In the genomic region with DNA sequence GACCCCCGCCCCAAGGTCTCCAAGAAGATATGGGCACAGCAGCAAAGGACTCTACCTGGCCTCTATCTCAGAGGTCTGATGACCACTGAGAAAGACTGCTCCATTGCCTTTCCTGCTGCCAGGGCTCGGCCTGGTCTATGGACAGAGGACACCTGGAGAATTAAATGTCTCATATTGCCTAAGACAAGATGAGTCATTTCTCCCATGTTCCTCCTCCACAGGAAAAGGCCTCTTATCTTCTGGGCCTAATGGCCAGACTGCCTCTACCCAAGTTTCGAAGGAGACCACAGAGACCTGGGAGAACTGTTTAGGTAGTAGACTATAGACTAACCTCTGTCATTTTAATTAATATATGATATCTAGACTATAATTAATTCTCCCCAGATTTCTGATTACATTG, we compare ENCODE assay signal across 29 mouse cellular contexts. TPM values are rescaled to one million over a fixed set of nuclear protein-coding genes. Genes with fewer than 3 reads are reported as not detected.
DNase-seq lines count a peak whose midpoint lies in the region; ATAC-seq and TF ChIP-seq lines count a peak whose summit lies in the region.
"Had no signal": no experiment of that assay in that cellular context is flagged by ENCODE, and none has a peak within 500 bp of the region (broad histone marks: within the 10 kb centered on the region; RNA-seq: fewer than 3 reads in every experiment).

No protein-coding gene starts in this region.

- H3K4me2 ChIP-seq in CH12.LX (ENCODE audit: insufficient read depth, low read depth, poor library complexity, severe bottlenecking) = no peak overlapping the region
- H3K4me2 ChIP-seq: embryonic facial prominence, embryonic 13.5 days; embryonic facial prominence, embryonic 15.5 days; forebrain, embryonic 12.5 days had no signal

- H3K4me3 ChIP-seq in CH12.LX (replicated peaks in 1 of 3; ENCODE audit: low read depth in 2 of 3, low read length in 2 of 3, poor library complexity in 1 of 3) = no peak overlapping the region
- no peak overlapping the region for H3K4me3 ChIP-seq in midbrain, embryonic 10.5 days
- H3K4me3 ChIP-seq: embryonic facial prominence, embryonic 13.5 days; embryonic facial prominence, embryonic 15.5 days; erythroblast, embryonic 14.5 days; forebrain, embryonic 10.5 days; forebrain, embryonic 12.5 days had no signal

- TF ChIP-seq CTCF in CH12.LX (conservative IDR thresholded peaks at IDR 0.05 in 1 of 2, IDR thresholded peaks at IDR 0.05 in 1 of 2; ENCODE audit: low read depth in 2 of 2, low read length in 2 of 2) = no peak

- dilution Hi-C loops in CH12.LX (cut with MboI; ENCODE audit: extremely low pct_ligation_motif_present, extremely low pct_unique_long_range_greater_than_20kb, low sequenced_read_pairs) = no loop called here

- H3K27me3 ChIP-seq in CH12.LX (replicated peaks) = no peaks in the 10 kb centered on the region
- no peaks in the 10 kb centered on the region for H3K27me3 ChIP-seq in midbrain, embryonic 10.5 days (ENCODE audit: low read depth, poor library complexity, severe bottlenecking)
- H3K27me3 ChIP-seq: embryonic facial prominence, embryonic 13.5 days; embryonic facial prominence, embryonic 15.5 days; forebrain, embryonic 12.5 days had no signal

- peaks cover 0 to 6% of the 10 kb centered on the region in 2 experiments for H3K36me3 ChIP-seq in CH12.LX (replicated peaks in 1 of 2; ENCODE audit: control insufficient read depth in 1 of 2, insufficient read depth in 1 of 2, low read length in 1 of 2)
- no peaks in the 10 kb centered on the region for H3K36me3 ChIP-seq in midbrain, embryonic 10.5 days
- H3K36me3 ChIP-seq: embryonic facial prominence, embryonic 13.5 days; embryonic facial prominence, embryonic 15.5 days; forebrain, embryonic 10.5 days; forebrain, embryonic 12.5 days had no signal

- no peak overlapping the region for H3K9ac ChIP-seq in CH12.LX (ENCODE audit: insufficient read depth, low read depth)
- H3K9ac ChIP-seq: embryonic facial prominence, embryonic 13.5 days; embryonic facial prominence, embryonic 15.5 days; forebrain, embryonic 12.5 days had no signal

- TF ChIP-seq RAD21 in CH12.LX (IDR thresholded peaks at IDR 0.05; ENCODE audit: low read depth, low read length) = no peak

- H3K4me1 ChIP-seq in CH12.LX (ENCODE audit: control insufficient read depth in 1 of 2, insufficient read depth in 2 of 2) = peaks cover 3 to 8% of the 10 kb centered on the region in 2 experiments; a peak in 3 of 4 replicates
- H3K4me1 ChIP-seq in midbrain, embryonic 10.5 days = no peaks in the 10 kb centered on the region
- H3K4me1 ChIP-seq: embryonic facial prominence, embryonic 13.5 days; embryonic facial prominence, embryonic 15.5 days; forebrain, embryonic 10.5 days; forebrain, embryonic 12.5 days had no signal

- in situ Hi-C loops in CH12.LX (cut with MboI; ENCODE audit: low pct_ligation_motif_present, low pct_unique_long_range_greater_than_20kb, low sequenced_read_pairs) = no loop called here

- ATAC-seq in megakaryocyte progenitor cell, adult 5-6 weeks (replicated peaks; ENCODE audit: poor library complexity) = 0 out of 2 replicates have a peak, but pooled peaks have one; percentile 23
- ATAC-seq: CD4-positive, CD25-positive, alpha-beta regulatory T cell, adult 4 months; forebrain, embryonic 14.5 days; forebrain, embryonic 16.5 days had no signal

- peaks cover 2% of the 10 kb centered on the region for H3K9me3 ChIP-seq in CH12.LX (replicated peaks; ENCODE audit: low read length)
- peaks cover 4% of the 10 kb centered on the region; the same call in 1 of the 2 replicates for H3K9me3 ChIP-seq in midbrain, embryonic 10.5 days (replicated peaks)
- H3K9me3 ChIP-seq: embryonic facial prominence, embryonic 15.5 days had no signal

- peak; percentile 88 for DNase-seq in 416B (ENCODE audit: low read depth)
- peak; percentile 32 for DNase-seq in CH12.LX (ENCODE audit: extremely low read depth)
- DNase-seq in midbrain, embryonic 10.5 days (ENCODE audit: low spot score) = no peak
- no peak for DNase-seq in lung, adult 18-20 months
- DNase-seq: adrenal gland, adult 2 months; adrenal gland, postnatal 10 days; adrenal gland, postnatal 25 days; B cell, adult 2 months; cerebellum, adult 11 months; cerebellum, adult 18-20 months; cerebellum, adult 8-10 months; cerebellum, adult 9-11 months; cerebellum, postnatal 14 days; cerebellum, postnatal 36 days; embryo, embryonic 11 days had no signal

- 89% methylated on average over 3 of the region's 3 CpGs for WGBS in midbrain, embryonic 10.5 days

- TF ChIP-seq EP300 in CH12.LX (IDR thresholded peaks at IDR 0.05; ENCODE audit: low read length) = peak; percentile 76

- TF ChIP-seq POLR2A in CH12.LX (IDR thresholded peaks at IDR 0.05; ENCODE audit: low read depth, low read length) = no peak

- no peak overlapping the region for H3K27ac ChIP-seq in CH12.LX (ENCODE audit: insufficient read depth, low read depth)
- no peak overlapping the region for H3K27ac ChIP-seq in midbrain, embryonic 10.5 days (replicated peaks)
- H3K27ac ChIP-seq: embryonic facial prominence, embryonic 13.5 days; embryonic facial prominence, embryonic 15.5 days; forebrain, embryonic 10.5 days; forebrain, embryonic 12.5 days had no signal

- H3K79me2 ChIP-seq in CH12.LX (replicated peaks; ENCODE audit: control insufficient read depth, extremely low read depth, insufficient read depth, poor library complexity, severe bottlenecking) = no peaks in the 10 kb centered on the region

TF ChIP-seq in CH12.LX, 34 proteins besides CTCF, POLR2A, EP300 and RAD21:
- TF ChIP-seq MAFK (IDR thresholded peaks at IDR 0.05; ENCODE audit: insufficient replicate concordance, low read length) (no peak), NRF1 (IDR thresholded peaks at IDR 0.05; ENCODE audit: low read depth, low read length) (no peak), MEF2A (IDR thresholded peaks at IDR 0.05; ENCODE audit: borderline replicate concordance, low read depth, low read length) (no peak), MYC (IDR thresholded peaks at IDR 0.05; ENCODE audit: low read depth, low read length) (no peak), JUND (conservative IDR thresholded peaks at IDR 0.05; ENCODE audit: low read depth, low read length) (peak; percentile 84), HCFC1 (IDR thresholded peaks at IDR 0.05; ENCODE audit: low read depth, low read length) (no peak), MXI1 (IDR thresholded peaks at IDR 0.05; ENCODE audit: low read depth, low read length) (no peak), SMC3 (IDR thresholded peaks at IDR 0.05; ENCODE audit: low read depth, low read length) (no peak), ELF1 (IDR thresholded peaks at IDR 0.05; ENCODE audit: low read depth, low read length) (no peak), ETS1 (conservative IDR thresholded peaks at IDR 0.05; ENCODE audit: low read depth, low read length) (no peak), TCF12 (IDR thresholded peaks at IDR 0.05; ENCODE audit: low read depth, low read length) (0 out of 2 replicates have a peak, but pooled peaks have one; percentile 32), IRF4 (IDR thresholded peaks at IDR 0.05; ENCODE audit: low read depth, low read length) (peak; percentile 66), PAX5 (IDR thresholded peaks at IDR 0.05; ENCODE audit: low read length) (no peak), JUN (IDR thresholded peaks at IDR 0.05; ENCODE audit: insufficient read depth, low read depth, low read length) (peak; percentile 72), SIN3A (IDR thresholded peaks at IDR 0.05; ENCODE audit: low read length) (no peak), CHD2 (IDR thresholded peaks at IDR 0.05; ENCODE audit: low read length) (no peak), MAX (IDR thresholded peaks at IDR 0.05; ENCODE audit: low read length) (no peak), USF1 (IDR thresholded peaks at IDR 0.05; ENCODE audit: low read depth, low read length) (no peak), USF2 (conservative IDR thresholded peaks at IDR 0.05; ENCODE audit: low read depth, low read length) (no peak), NELFE (IDR thresholded peaks at IDR 0.05; ENCODE audit: low read depth, low read length) (no peak), POLR2AphosphoS2 (IDR thresholded peaks at IDR 0.05; ENCODE audit: low read depth, low read length) (no peak), KAT2A (IDR thresholded peaks at IDR 0.05; ENCODE audit: insufficient replicate concordance, low read length) (no peak)

RNA-seq across cellular contexts. Expression of a gene that starts 29.9 kb away (rescaled TPM):
- total RNA-seq in CH12.LX (2012; rRNA removed) (3.8 and 5.5 TPM in 2 replicates), CH12.LX (2014; rRNA removed) (18.5 and 19.2 TPM in 2 replicates)
- 16.9 and 20.7 TPM in 2 replicates for polyA plus RNA-seq in CH12.LX (2012; ENCODE audit: insufficient read length, low read depth)
- total RNA-seq in megakaryocyte progenitor cell, adult 5-6 weeks (2015) = 0.05 TPM in 1 of 2 replicates, not detected in the other
- not detected in 2 replicates for total RNA-seq in megakaryocyte progenitor cell, adult 5-6 weeks (2017)
- not detected in 2 replicates for polyA plus RNA-seq in midbrain, embryonic 10.5 days (2016; fragmentation: Nextera tagmentation; extraction: Ambion mirVana)
- total RNA-seq: adrenal gland, adult 2 months; adrenal gland, postnatal 10 days; adrenal gland, postnatal 25 days; adrenal gland, postnatal 4 days; common myeloid progenitor, adult 5-6 weeks; MEL had no signal
- polyA plus RNA-seq: adrenal gland, adult 2 months; brain, embryonic 14.5 days; CD4-positive, CD25-positive, alpha-beta regulatory T cell, adult 4 months; embryonic facial prominence, embryonic 11.5 days; embryonic facial prominence, embryonic 13.5 days; embryonic facial prominence, embryonic 15.5 days; erythroblast, embryonic 14.5 days; forebrain, embryonic 10.5 days; forebrain, embryonic 12.5 days; forebrain, embryonic 14.5 days; forebrain, embryonic 16.5 days had no signal

RNA-seq across cellular contexts. Expression of a gene that starts 59.8 kb away (rescaled TPM):
- total RNA-seq in CH12.LX (2012; rRNA removed) = 12.6 and 13.1 TPM in 2 replicates
- total RNA-seq in CH12.LX (2014; rRNA removed) = 16.8 and 17.3 TPM in 2 replicates
- 22.7 and 24.1 TPM in 2 replicates for polyA plus RNA-seq in CH12.LX (2012; ENCODE audit: insufficient read length, low read depth)
- 7.4 and 8.5 TPM in 2 replicates for total RNA-seq in megakaryocyte progenitor cell, adult 5-6 weeks (2015)
- 9.2 and 9.5 TPM in 2 replicates for total RNA-seq in megakaryocyte progenitor cell, adult 5-6 weeks (2017)
- 9.8 and 11.8 TPM in 2 replicates for polyA plus RNA-seq in midbrain, embryonic 10.5 days (2016; fragmentation: Nextera tagmentation; extraction: Ambion mirVana)

Comparison
In these comparisons a context has a peak if more than half of its experiments do, and no peak if none do; other contexts are left out.
1. DNase-seq: peak in 416B (single experiment) and CH12.LX (single experiment); none in midbrain, embryonic 10.5 days (single experiment) and lung, adult 18-20 months (0 of 2).
2. RNA of a gene that starts 29.9 kb away (total RNA-seq): 3.8 to 19.2 TPM in CH12.LX; 0.05 TPM in megakaryocyte progenitor cell, adult 5-6 weeks; every median in the first group is over 4 times any median in the second.